Mouse (Mus musculus) right cerebral cortex, postnatal 25 days (tissue): ENCODE results near the gene Tmem132a.
A peak's percentile ranks its signal among the peaks of the same experiment; 100 is the strongest.

ENCODE experiments used
- DNase-seq: peaks from one replicate; pipeline ENCODE4 v3.0.0; 2022

Gene Tmem132a

GRCm38 (mm10) chr19:10871328-10871961 is 1.7 kb upstream of the Tmem132a start:
- DNase-seq, result no peak

DNA sequence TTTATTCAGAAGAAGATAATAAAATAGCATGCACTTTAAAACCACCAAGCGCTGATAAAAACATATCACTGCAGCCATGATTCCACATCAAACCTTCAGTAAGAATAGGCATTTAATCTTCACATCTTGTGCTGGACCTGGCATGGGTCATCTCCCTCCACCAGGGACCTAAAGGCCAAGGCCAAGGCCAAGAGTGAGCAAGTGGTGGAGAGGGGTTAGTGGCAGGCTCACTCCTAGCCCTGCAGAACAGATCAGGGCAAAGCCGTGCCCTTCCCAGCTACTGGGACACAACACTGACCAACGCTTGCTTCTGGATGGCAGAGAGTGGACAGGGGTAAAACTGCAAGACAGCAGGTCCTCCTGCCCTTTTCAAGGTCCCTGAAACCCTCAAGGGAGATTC is 936 bp upstream of the Tmem132a start:
- DNase-seq, result no peak

- DNase-seq, result peak; percentile 90
Observed at GRCm38 (mm10) chr19:10869241-10869885, 377 bp downstream of the Tmem132a start.

- no peak for DNase-seq
Observed at GRCm38 (mm10) chr19:10868623-10869141, 1.1 kb downstream of the Tmem132a start.

- DNase-seq, result no peak
Observed at GRCm38 (mm10) chr19:10867946-10868622, 1.7 kb downstream of the Tmem132a start.

- DNase-seq, result no peak
Observed at GRCm38 (mm10) chr19:10866351-10866750, 3.4 kb downstream of the Tmem132a start.

GRCm38 (mm10) chr19:10860072-10860497 is 9.7 kb downstream of the Tmem132a start:
- no peak for DNase-seq

DNA sequence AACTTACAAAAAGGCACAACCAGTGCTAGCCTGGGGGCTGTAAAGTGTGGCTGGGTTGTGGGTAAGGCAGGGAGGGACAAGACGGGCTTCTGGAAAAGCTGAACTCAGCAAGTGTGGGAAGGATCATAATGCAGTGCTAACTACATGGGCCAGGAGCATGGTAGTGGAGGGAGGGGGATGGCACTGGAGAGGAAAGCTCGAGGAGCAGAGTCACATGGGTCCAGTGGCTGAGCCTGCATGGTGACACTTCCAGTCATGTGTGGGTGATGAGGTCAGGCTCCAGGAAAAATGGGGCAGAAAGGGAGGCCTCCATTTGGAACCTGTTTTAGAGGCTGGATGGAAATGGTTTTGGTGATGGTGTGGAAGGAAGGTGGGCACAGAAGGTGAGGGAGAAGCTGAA is 13.2 kb downstream of the Tmem132a start:
- no peak for DNase-seq

- no peak for DNase-seq
Observed at GRCm38 (mm10) chr19:10855422-10855821, 14.3 kb downstream of the Tmem132a start.

GRCm38 (mm10) chr19:10847311-10848087 is 22.2 kb downstream of the Tmem132a start:
- no peak for DNase-seq

- no peak for DNase-seq
Observed at GRCm38 (mm10) chr19:10846150-10846549, 23.6 kb downstream of the Tmem132a start.

GRCm38 (mm10) chr19:10845454-10845853 is 24.3 kb downstream of the Tmem132a start:
- no peak for DNase-seq

- DNase-seq, result no peak
Observed at GRCm38 (mm10) chr19:10844206-10844605, 25.5 kb downstream of the Tmem132a start.

DNA sequence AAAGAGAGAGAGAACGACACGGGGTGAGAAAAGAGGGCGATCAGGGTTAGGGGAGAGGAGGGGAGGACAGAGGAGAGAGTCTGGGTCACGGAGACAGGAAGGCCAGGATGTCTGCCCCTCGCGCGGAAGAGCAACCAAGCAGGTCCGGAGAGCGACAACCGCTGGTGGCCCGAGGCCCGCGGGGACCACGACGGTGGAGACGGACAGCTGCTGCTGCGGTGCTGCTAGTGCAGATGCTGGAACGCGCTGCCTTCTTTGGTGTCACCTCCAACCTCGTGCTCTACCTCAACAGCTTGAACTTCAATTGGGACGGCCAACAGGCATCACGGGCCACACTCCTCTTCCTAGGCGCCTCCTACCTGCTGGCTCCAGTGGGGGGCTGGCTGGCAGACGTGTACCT is 26.8 kb downstream of the Tmem132a start:
- DNase-seq, result no peak

GRCm38 (mm10) chr19:10841721-10842626 is 27.8 kb downstream of the Tmem132a start:
- DNase-seq, result no peak

- DNase-seq, result no peak
Observed at GRCm38 (mm10) chr19:10839010-10839892, 30.5 kb downstream of the Tmem132a start, which contains the start of gene Slc15a3. Slc15a3 (plus strand) TSS chr19:10839727.

DNA sequence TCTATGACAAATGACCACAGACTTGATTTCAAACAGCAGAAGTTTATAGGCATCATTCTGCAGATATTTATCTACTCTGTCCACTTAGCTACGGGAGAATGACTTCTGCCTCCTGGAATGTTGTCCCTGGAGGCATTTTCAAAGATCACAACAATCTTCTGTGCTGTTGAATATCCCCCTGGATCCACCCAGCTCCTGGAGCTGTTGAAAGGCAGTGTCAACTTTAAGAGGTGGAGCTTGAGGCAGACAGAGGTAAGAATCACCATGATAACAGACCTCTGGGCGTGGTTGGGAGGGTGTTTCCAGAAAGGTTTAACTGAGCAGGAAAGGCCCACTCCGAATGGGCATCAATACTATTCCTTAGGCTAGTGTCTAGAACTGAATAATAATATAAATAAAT is 34.1 kb downstream of the Tmem132a start:
- DNase-seq, result no peak

DNA sequence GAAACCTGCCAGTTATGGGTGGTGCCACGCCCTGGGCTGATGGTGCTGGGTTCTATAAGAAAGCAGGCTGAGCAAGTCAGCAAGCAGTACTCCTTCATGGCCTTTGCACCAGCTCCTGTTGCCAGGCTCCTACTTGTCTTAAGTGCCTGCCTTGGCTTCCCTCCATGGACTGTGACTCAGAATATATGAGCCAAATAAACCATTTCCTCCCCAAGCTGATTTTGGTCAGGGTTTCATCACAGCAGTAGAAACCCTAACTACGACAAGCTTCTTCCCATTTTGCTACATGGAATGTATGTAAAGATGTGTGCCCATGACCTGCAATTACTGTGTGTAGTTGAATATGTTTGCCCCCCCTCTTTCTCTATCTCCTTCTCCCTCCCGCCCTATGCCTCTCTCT is 36.1 kb downstream of the Tmem132a start:
- DNase-seq, result no peak

DNA sequence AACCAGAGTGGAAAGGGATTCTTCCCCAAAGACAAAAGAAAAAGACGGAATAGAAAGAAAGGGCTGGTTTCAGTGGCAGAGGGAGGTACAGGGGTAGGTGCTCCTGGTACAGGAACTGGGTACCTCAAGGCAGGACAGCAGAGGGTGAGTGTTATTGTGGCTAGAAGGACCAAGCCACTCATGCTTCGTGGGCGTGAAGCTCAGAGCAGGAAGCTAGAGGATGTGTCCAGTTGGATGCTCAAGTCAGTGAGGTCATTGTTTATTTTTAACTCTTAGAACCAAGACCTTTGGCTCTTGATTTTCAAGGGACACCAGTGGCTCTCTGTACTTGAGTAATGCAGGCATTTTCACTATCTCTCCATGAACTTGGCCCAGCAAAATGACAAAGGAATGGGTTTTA is 37.7 kb downstream of the Tmem132a start:
- no peak for DNase-seq

- DNase-seq, result no peak
Observed at GRCm38 (mm10) chr19:10831424-10831823, 38.3 kb downstream of the Tmem132a start.
